Mouse (Mus musculus) midbrain, embryonic 14.5 days (tissue): ENCODE data around the gene Pcbp4. TPM values are rescaled to one million over a fixed set of nuclear protein-coding genes. Genes with fewer than 3 reads are reported as not detected.
"Not testable (repeated sequence)": the region's sequence is repeated elsewhere in the genome, so short reads cannot be mapped to it uniquely, and the experiment has no call there.

Experiments used
- ATAC-seq: fragments of 200-750 bp; cut with Nextera tagmentation; 2 replicates; pipeline ENCODE4 v1.8.0; 2017; ENCODE audit warnings: moderate number of reproducible peaks, moderate library complexity; ENCODE audit not compliant: low FRiP score, low TSS enrichment
- DNase-seq: peaks from one replicate; pipeline ENCODE4 v3.0.0-alpha.2; 2015
- H3K27ac ChIP-seq: fragments of 300-500 bp; sonication (generic); replicated peaks from 2 replicates; pipeline ENCODE4 v1.5.1; 2014; ENCODE audit warnings: mild to moderate bottlenecking, low read depth, low read length, moderate library complexity
- H3K27me3 ChIP-seq: fragments of 300-500 bp; sonication (generic); 2 replicates; pipeline ENCODE4 v1.6.1; 2014; ENCODE audit warnings: low read length, control low read depth, mixed read lengths; ENCODE audit not compliant: control insufficient read depth, insufficient read depth
- H3K36me3 ChIP-seq: fragments of 300-500 bp; sonication (generic); 2 replicates; pipeline ENCODE4 v1.6.1; 2014; ENCODE audit warnings: low read length, control low read depth; ENCODE audit not compliant: control insufficient read depth, insufficient read depth
- H3K4me1 ChIP-seq: fragments of 300-500 bp; sonication (generic); 2 replicates; pipeline ENCODE4 v1.6.1; 2014; ENCODE audit warnings: mild to moderate bottlenecking, antibody characterized with exemption, low read length, control low read depth; ENCODE audit not compliant: control insufficient read depth, insufficient read depth
- H3K4me2 ChIP-seq: fragments of 300-500 bp; sonication (generic); 2 replicates; pipeline ENCODE4 v1.6.1; 2014; ENCODE audit warnings: mild to moderate bottlenecking, low read length, moderate library complexity
- H3K4me3 ChIP-seq: fragments of 300-500 bp; sonication (generic); replicated peaks from 2 replicates; pipeline ENCODE4 v1.5.1; 2014; ENCODE audit warnings: low read depth, low read length
- H3K9ac ChIP-seq: fragments of 300-500 bp; sonication (generic); replicated peaks from 2 replicates; pipeline ENCODE4 v1.6.1; 2014; ENCODE audit warnings: mild to moderate bottlenecking, low read length, moderate library complexity
- H3K9me3 ChIP-seq: fragments of 300-500 bp; sonication (generic); 2 replicates; pipeline ENCODE4 v1.6.1; 2016; ENCODE audit warnings: low read length, control low read depth, mixed read lengths; ENCODE audit not compliant: control insufficient read depth
- WGBS: fragments of 180-500 bp; shearing (Covaris S2); extraction: QIAGEN DNeasy Blood & Tissue Kit; methylation state at CpG from one replicate; pipeline ENCODE4 v1.1.7; 2014; 5-methylcytosine and 5-hydroxymethylcytosine counted together
- polyA plus RNA-seq: library from polyadenylated mRNA; unstranded; fragments of >200 nt; fragmentation: Nextera tagmentation; extraction: Ambion mirVana; gene quantifications from 2 replicates; pipeline ENCODE4 v1.2.1, GENCODE M21; 2014

The Pcbp4 gene
- polyA plus RNA-seq, 1 experiment from 2014 or later, result 219 TPM

GRCm38 (mm10) chr9:106487602-106488001, 34.5 kb downstream of the Pcbp4 start:
- not testable (repeated sequence) for ATAC-seq, H3K4me2 ChIP-seq, H3K4me1 ChIP-seq, H3K27me3 ChIP-seq, DNase-seq, H3K9ac ChIP-seq, H3K9me3 ChIP-seq, H3K4me3 ChIP-seq, H3K27ac ChIP-seq
- 85% methylated on average over 6 of the region's 6 CpGs for WGBS
- peaks cover 40% of the 10 kb centered on the region for H3K36me3 ChIP-seq

- H3K4me1 ChIP-seq, result no peaks in the 10 kb centered on the region
- H3K27me3 ChIP-seq, result no peaks in the 10 kb centered on the region
- 96% methylated on average over 6 of the region's 6 CpGs for WGBS
- H3K9ac ChIP-seq, result no peak within 1 kb of the TSS
- no peak within 1 kb of the TSS for H3K27ac ChIP-seq
- ATAC-seq (no peak), DNase-seq (no peak)
- no peak within 1 kb of the TSS for H3K4me2 ChIP-seq
- H3K36me3 ChIP-seq, result no peaks in the 10 kb centered on the region
- no peak within 1 kb of the TSS for H3K4me3 ChIP-seq
- no peaks in the 10 kb centered on the region for H3K9me3 ChIP-seq
Observed at GRCm38 (mm10) chr9:106499667-106500066, 46.6 kb downstream of the Pcbp4 start, which contains the start of gene Iqcf1. Gene Iqcf1, plus strand, starts transcription at chr9:106499967.

- H3K4me3 ChIP-seq, result no peak overlapping the region
- DNase-seq, result no peak
- no peak overlapping the region for H3K9ac ChIP-seq
- 87% methylated on average over 22 of the region's 22 CpGs for WGBS
- no peaks in the 10 kb centered on the region for H3K27me3 ChIP-seq
- ATAC-seq, result no peak
- H3K4me1 ChIP-seq, result no peaks in the 10 kb centered on the region
- no peaks in the 10 kb centered on the region for H3K9me3 ChIP-seq
- H3K27ac ChIP-seq, result no peak overlapping the region
- no peak overlapping the region for H3K4me2 ChIP-seq
- no peaks in the 10 kb centered on the region for H3K36me3 ChIP-seq
Observed at GRCm38 (mm10) chr9:106501846-106502245, 48.8 kb downstream of the Pcbp4 start.

- Histone ChIP-seq H3K4me3 (no peak overlapping the region), H3K27me3 (no peaks in the 10 kb centered on the region), H3K36me3 (no peaks in the 10 kb centered on the region), H3K4me2 (no peak overlapping the region), H3K9ac (no peak overlapping the region), H3K9me3 (no peaks in the 10 kb centered on the region), H3K4me1 (no peaks in the 10 kb centered on the region), H3K27ac (no peak overlapping the region)
- DNase-seq (no peak), ATAC-seq (no peak)
- WGBS, result 77% methylated on average over 6 of the region's 6 CpGs
Observed at GRCm38 (mm10) chr9:106504246-106504645, 51.2 kb downstream of the Pcbp4 start.

GRCm38 (mm10) chr9:106509356-106509755, 56.3 kb downstream of the Pcbp4 start:
- Histone ChIP-seq H3K4me3 (no peak overlapping the region), H3K4me2 (no peak overlapping the region), H3K36me3 (no peaks in the 10 kb centered on the region), H3K27me3 (no peaks in the 10 kb centered on the region), H3K27ac (no peak overlapping the region), H3K9me3 (no peaks in the 10 kb centered on the region), H3K4me1 (no peaks in the 10 kb centered on the region), H3K9ac (no peak overlapping the region)
- WGBS, result 94% methylated on average over 10 of the region's 10 CpGs
- ATAC-seq (no peak), DNase-seq (no peak)

- Histone ChIP-seq H3K9ac (no peak overlapping the region), H3K4me3 (no peak overlapping the region), H3K4me2 (no peak overlapping the region), H3K27ac (no peak overlapping the region), H3K9me3 (no peaks in the 10 kb centered on the region), H3K36me3 (no peaks in the 10 kb centered on the region), H3K4me1 (no peaks in the 10 kb centered on the region), H3K27me3 (no peaks in the 10 kb centered on the region)
- peak; percentile 4 for DNase-seq
- ATAC-seq, result no peak
- 78% methylated on average over 13 of the region's 13 CpGs for WGBS
Observed at GRCm38 (mm10) chr9:106512729-106513450, 59.8 kb downstream of the Pcbp4 start.

- 75% methylated on average over 6 of the region's 6 CpGs for WGBS
- no peaks in the 10 kb centered on the region for H3K36me3 ChIP-seq
- no peaks in the 10 kb centered on the region for H3K27me3 ChIP-seq
- H3K4me1 ChIP-seq, result no peaks in the 10 kb centered on the region
- no peak overlapping the region for H3K27ac ChIP-seq
- no peaks in the 10 kb centered on the region for H3K9me3 ChIP-seq
- no peak overlapping the region for H3K4me2 ChIP-seq
- H3K4me3 ChIP-seq, result no peak overlapping the region
- DNase-seq (no peak), ATAC-seq (no peak)
- no peak overlapping the region for H3K9ac ChIP-seq
Observed at GRCm38 (mm10) chr9:106513566-106513965, 60.5 kb downstream of the Pcbp4 start.

Other genes with a start within 250 kb of the Pcbp4 start
- gene Tlr9, start 230.7 kb upstream of the Pcbp4 start, polyA plus RNA-seq, result 0.08 and 0.09 TPM in 2 replicates
- gene Alas1, start 204.6 kb upstream of the Pcbp4 start, polyA plus RNA-seq, result 93.0 and 101 TPM in 2 replicates
- 7.1 and 8.4 TPM in 2 replicates for gene Poc1a, start 172.2 kb upstream of the Pcbp4 start, polyA plus RNA-seq
- gene Dusp7, start 84.7 kb upstream of the Pcbp4 start, polyA plus RNA-seq, result 16.2 and 19.9 TPM in 2 replicates
- 708 and 777 TPM in 2 replicates for gene Rpl29, start 23.8 kb upstream of the Pcbp4 start, polyA plus RNA-seq
- gene Acy1, start 15.0 kb upstream of the Pcbp4 start, polyA plus RNA-seq, result 19.1 and 21.6 TPM in 2 replicates
- 6.0 and 6.8 TPM in 2 replicates for gene Abhd14b, start 5.8 kb upstream of the Pcbp4 start, polyA plus RNA-seq
- 51.2 and 68.8 TPM in 2 replicates for gene Abhd14a, start 5.6 kb upstream of the Pcbp4 start, polyA plus RNA-seq
- gene Gpr62, start 12.6 kb downstream of the Pcbp4 start, polyA plus RNA-seq, result 0.93 and 1.00 TPM in 2 replicates
- gene Rrp9, start 22.7 kb downstream of the Pcbp4 start, polyA plus RNA-seq, result 41.0 and 41.2 TPM in 2 replicates
- 0.28 and 0.76 TPM in 2 replicates for gene Parp3, start 23.7 kb downstream of the Pcbp4 start, polyA plus RNA-seq
- gene Iqcf1, start 46.7 kb downstream of the Pcbp4 start, polyA plus RNA-seq, result not detected in 2 replicates
- gene Iqcf5, start 61.3 kb downstream of the Pcbp4 start, polyA plus RNA-seq, result not detected in 2 replicates
- gene Iqcf3, start 108.3 kb downstream of the Pcbp4 start, polyA plus RNA-seq, result not detected in 2 replicates
- gene Iqcf4, start 117.7 kb downstream of the Pcbp4 start, polyA plus RNA-seq, result not detected in 2 replicates
- not detected in 2 replicates for gene Iqcf6, start 173.3 kb downstream of the Pcbp4 start, polyA plus RNA-seq
- gene Grm2, start 202.8 kb downstream of the Pcbp4 start, polyA plus RNA-seq, result 11.7 and 13.9 TPM in 2 replicates
- 48.3 and 53.6 TPM in 2 replicates for gene Tex264, start 232.6 kb downstream of the Pcbp4 start, polyA plus RNA-seq